Mouse (Mus musculus) C2C12 (cell line): ENCODE data around the gene 6430548M08Rik.

ENCODE experiments used
- CEBPB ChIP-seq: IDR thresholded peaks from one replicate; pipeline ENCODE4 v1.6.1; 2011; ENCODE audit warnings: low read depth, mild to moderate bottlenecking, control low read depth, moderate library complexity
- CTCF ChIP-seq: IDR thresholded peaks from one replicate; pipeline ENCODE4 v1.5.1; 2011; ENCODE audit not compliant: control insufficient read depth, insufficient read depth, insufficient read length
- FOSL1 ChIP-seq: IDR thresholded peaks from one replicate; pipeline ENCODE4 v1.8.0; 2011; ENCODE audit warnings: mild to moderate bottlenecking, low read length; ENCODE audit not compliant: poor library complexity, insufficient read depth, severe bottlenecking
- MAX ChIP-seq: IDR thresholded peaks from one replicate; pipeline ENCODE4 v1.6.1; 2011; ENCODE audit warnings: mild to moderate bottlenecking, control low read depth
- MYOD1 ChIP-seq: IDR thresholded peaks from one replicate; pipeline ENCODE4 v1.6.1; 2011; ENCODE audit warnings: low read depth; ENCODE audit not compliant: control insufficient read depth, insufficient read length
- MYOG ChIP-seq: IDR thresholded peaks from one replicate; pipeline ENCODE4 v1.6.1; 2011; ENCODE audit not compliant: control insufficient read depth, insufficient read length; ENCODE audit errors: extremely low read depth
- USF1 ChIP-seq: IDR thresholded peaks from one replicate; pipeline ENCODE4 v1.6.1; 2011; ENCODE audit warnings: low read depth, mild to moderate bottlenecking, control low read depth, moderate library complexity

GRCm38 (mm10) chr8:120091032-120091431 lies 22.9 kb upstream of the 6430548M08Rik start:
- TF ChIP-seq CTCF (no peak), CEBPB (no peak), USF1 (no peak), MAX (no peak), MYOG (no peak), MYOD1 (no peak), FOSL1 (no peak)
